Mouse (Mus musculus): ENCODE data around the gene Obscn. TPM values are rescaled to one million over a fixed set of nuclear protein-coding genes. Genes with fewer than 3 reads are reported as not detected.

Gene Obscn
- total RNA-seq, 2 experiments from 2014 or later = 753 to 782 TPM

Small RNA genes within 50 kb of the gene (microRNA-seq; reads per million reads assigned to microRNA genes)
- 0 reads per million in 2 experiments for gene Gm44313

Other genes with a start within 250 kb of the Obscn start
- gene Zfp39, start 232.2 kb downstream of the Obscn start, total RNA-seq (2021) = 1 to 10 TPM; 2.6 to 2.7 TPM
- not detected for gene Btnl10, start 218.5 kb downstream of the Obscn start, total RNA-seq (2021)
- gene Rnf187, start 197.5 kb downstream of the Obscn start, total RNA-seq (2021) = 100 to 1,000 TPM; 165 to 170 TPM
- gene Hist3h2ba, start 187.5 kb downstream of the Obscn start, total RNA-seq (2021) = 1 to 10 TPM; 1.0 to 1.4 TPM
- 10 to 100 TPM; 13.9 to 17.4 TPM for gene Hist3h2a, start 181.7 kb downstream of the Obscn start, total RNA-seq (2021)
- under 1 TPM in 1 of 2 experiments, not detected in 1; 0.12 TPM for gene Trim17, start 181.7 kb downstream of the Obscn start, total RNA-seq (2021)
- 10 to 100 TPM; 15.2 to 15.4 TPM for gene Trim11, start 158.3 kb downstream of the Obscn start, total RNA-seq (2021)
- 10 to 100 TPM; 17.6 to 19.6 TPM for gene Iba57, start 27.3 kb upstream of the Obscn start, total RNA-seq (2021)
- under 1 TPM; 0.54 to 0.77 TPM for gene Gjc2, start 46.8 kb upstream of the Obscn start, total RNA-seq (2021)
- 100 to 1,000 TPM; 108 to 133 TPM for gene Guk1, start 55.8 kb upstream of the Obscn start, total RNA-seq (2021)
- gene Mrpl55, start 66.1 kb upstream of the Obscn start, total RNA-seq (2021) = 100 to 1,000 TPM; 122 to 133 TPM
- gene 2310033P09Rik, start 71.9 kb upstream of the Obscn start, total RNA-seq (2021) = 10 to 100 TPM in 1 of 2 experiments, 1 to 10 TPM in 1; 9.9 to 11.8 TPM
- 100 to 1,000 TPM; 261 to 267 TPM for gene Arf1, start 91.9 kb upstream of the Obscn start, total RNA-seq (2021)
- not detected for gene Wnt3a, start 154.3 kb upstream of the Obscn start, total RNA-seq (2021)
- 1 to 10 TPM; 3.8 to 4.2 TPM for gene Wnt9a, start 170.5 kb upstream of the Obscn start, total RNA-seq (2021)
- not detected for gene Prss38, start 239.3 kb upstream of the Obscn start, total RNA-seq (2021)

Measured in heart, adult 18-20 months (tissue).